Mouse (Mus musculus) thymus, adult 2 months (tissue): Measurements from ENCODE around the gene Ints11.

Experiments used
- CTCF ChIP-seq: fragments of 200-500 bp; IDR thresholded peaks from 2 replicates; pipeline ENCODE4 v1.5.1; 2012; ENCODE audit warnings: mild to moderate bottlenecking, control low read depth, low read length, moderate library complexity, borderline replicate concordance; ENCODE audit not compliant: control insufficient read depth, poor library complexity, insufficient read depth; ENCODE audit errors: extremely low read depth
- POLR2A ChIP-seq: fragments of 200-500 bp; IDR thresholded peaks from 2 replicates; pipeline ENCODE4 v1.6.1; 2012; ENCODE audit warnings: mild to moderate bottlenecking, low read length, control low read depth, moderate library complexity; ENCODE audit not compliant: control insufficient read depth, poor library complexity, insufficient read depth; ENCODE audit errors: extremely low read depth

DNA sequence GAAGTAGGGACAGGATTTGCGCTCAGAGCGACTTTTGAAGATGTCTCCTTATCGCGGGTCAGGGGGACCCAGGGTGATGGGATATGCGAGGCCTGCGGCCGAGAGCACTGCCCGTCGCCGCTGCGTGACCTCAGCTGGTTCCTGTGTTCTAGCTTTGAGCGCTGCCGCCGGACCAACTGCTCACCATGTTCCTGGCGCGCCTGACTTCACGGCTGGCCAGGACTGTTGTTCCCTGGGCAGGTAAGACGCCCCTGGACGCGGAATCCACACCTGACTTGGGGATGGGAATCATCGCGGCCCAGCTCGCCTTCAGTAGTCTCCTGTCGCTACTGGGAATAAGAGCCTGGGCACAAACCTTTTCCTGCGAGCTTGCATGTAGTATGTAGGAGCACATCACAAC, 37.5 kb upstream of the Ints11 start:
- TF ChIP-seq POLR2A: no peak; the same call in 1 of the 2 replicates
- no peak for TF ChIP-seq CTCF
